Mouse (Mus musculus): ENCODE results near the gene Plch2. TPM values are rescaled to one million over a fixed set of nuclear protein-coding genes. Genes with fewer than 3 reads are reported as not detected.

The Plch2 gene
- polyA plus RNA-seq, 1 experiment from 2014 or later = 13.3 TPM

GRCm38 (mm10) chr4:155014791-155015190, 41.8 kb downstream of the Plch2 start:
- H3K4me1 ChIP-seq (replicated peaks; ENCODE audit: control insufficient read depth, insufficient read depth, low read length) = peaks cover 9% of the 10 kb centered on the region
- ATAC-seq (replicated peaks; ENCODE audit: low FRiP score, low TSS enrichment, low read depth) = no peak
- no peak overlapping the region for H3K4me3 ChIP-seq (ENCODE audit: low read depth, low read length)
- no peaks in the 10 kb centered on the region for H3K27me3 ChIP-seq (replicated peaks; ENCODE audit: control insufficient read depth, insufficient read depth, low read length)
- H3K4me2 ChIP-seq (ENCODE audit: low read length) = no peak overlapping the region
- 71% methylated on average over 12 of the region's 12 CpGs for WGBS
- DNase-seq (ENCODE audit: low spot score) = no peak
- H3K36me3 ChIP-seq (ENCODE audit: control insufficient read depth, insufficient read depth, low read length) = no peaks in the 10 kb centered on the region
- no peaks in the 10 kb centered on the region for H3K9me3 ChIP-seq (ENCODE audit: control insufficient read depth, low read length)
- H3K9ac ChIP-seq (ENCODE audit: low read length) = no peak overlapping the region
- H3K27ac ChIP-seq (ENCODE audit: low read depth) = no peak overlapping the region

GRCm38 (mm10) chr4:155014244-155014643, 42.3 kb downstream of the Plch2 start:
- no peaks in the 10 kb centered on the region for H3K27me3 ChIP-seq (replicated peaks; ENCODE audit: control insufficient read depth, insufficient read depth, low read length)
- no peak overlapping the region for H3K9ac ChIP-seq (ENCODE audit: low read length)
- ATAC-seq (replicated peaks; ENCODE audit: low FRiP score, low TSS enrichment, low read depth) (no peak), DNase-seq (ENCODE audit: low spot score) (no peak)
- no peak overlapping the region for H3K27ac ChIP-seq (ENCODE audit: low read depth)
- no peaks in the 10 kb centered on the region for H3K9me3 ChIP-seq (ENCODE audit: control insufficient read depth, low read length)
- H3K36me3 ChIP-seq (ENCODE audit: control insufficient read depth, insufficient read depth, low read length) = no peaks in the 10 kb centered on the region
- H3K4me1 ChIP-seq (replicated peaks; ENCODE audit: control insufficient read depth, insufficient read depth, low read length) = peaks cover 4% of the 10 kb centered on the region
- no peak overlapping the region for H3K4me3 ChIP-seq (ENCODE audit: low read depth, low read length)
- 75% methylated on average over 14 of the region's 14 CpGs for WGBS
- H3K4me2 ChIP-seq (ENCODE audit: low read length) = no peak overlapping the region

- Histone ChIP-seq H3K9me3 (ENCODE audit: control insufficient read depth, low read length) (no peaks in the 10 kb centered on the region), H3K4me2 (ENCODE audit: low read length) (no peak overlapping the region), H3K27ac (ENCODE audit: low read depth) (no peak overlapping the region), H3K9ac (ENCODE audit: low read length) (no peak overlapping the region), H3K27me3 (replicated peaks; ENCODE audit: control insufficient read depth, insufficient read depth, low read length) (no peaks in the 10 kb centered on the region), H3K4me3 (ENCODE audit: low read depth, low read length) (no peak overlapping the region), H3K4me1 (replicated peaks; ENCODE audit: control insufficient read depth, insufficient read depth, low read length) (no peaks in the 10 kb centered on the region), H3K36me3 (ENCODE audit: control insufficient read depth, insufficient read depth, low read length) (no peaks in the 10 kb centered on the region)
- WGBS = 4% methylated on average over 4 of the region's 4 CpGs
- DNase-seq (ENCODE audit: low spot score) (peak; percentile 83), ATAC-seq (replicated peaks; ENCODE audit: low FRiP score, low TSS enrichment, low read depth) (peak; percentile 53; the same call in 1 of the 2 replicates)
These were observed 43.8 kb downstream of the Plch2 start for GRCm38 (mm10) chr4:155012788-155013187.

- Histone ChIP-seq H3K9me3 (ENCODE audit: control insufficient read depth, low read length) (no peaks in the 10 kb centered on the region), H3K9ac (ENCODE audit: low read length) (no peak overlapping the region), H3K4me2 (ENCODE audit: low read length) (no peak overlapping the region), H3K4me3 (ENCODE audit: low read depth, low read length) (no peak overlapping the region), H3K4me1 (replicated peaks; ENCODE audit: control insufficient read depth, insufficient read depth, low read length) (no peaks in the 10 kb centered on the region), H3K36me3 (ENCODE audit: control insufficient read depth, insufficient read depth, low read length) (no peaks in the 10 kb centered on the region), H3K27ac (ENCODE audit: low read depth) (no peak overlapping the region), H3K27me3 (replicated peaks; ENCODE audit: control insufficient read depth, insufficient read depth, low read length) (no peaks in the 10 kb centered on the region)
- DNase-seq (ENCODE audit: low spot score) (no peak), ATAC-seq (replicated peaks; ENCODE audit: low FRiP score, low TSS enrichment, low read depth) (no peak)
- WGBS = 63% methylated on average over 2 of the region's 2 CpGs
These were observed 44.5 kb downstream of the Plch2 start for GRCm38 (mm10) chr4:155012115-155012514.

- no peak for ATAC-seq (replicated peaks; ENCODE audit: low FRiP score, low TSS enrichment, low read depth)
- 76% methylated on average over 8 of the region's 8 CpGs for WGBS
- DNase-seq (ENCODE audit: low spot score) = no peak
These were observed 45.1 kb downstream of the Plch2 start for GRCm38 (mm10) chr4:155011312-155012025.

GRCm38 (mm10) chr4:155010870-155011269, 45.7 kb downstream of the Plch2 start:
- no peak for DNase-seq (ENCODE audit: low spot score)
- H3K9me3 ChIP-seq (ENCODE audit: control insufficient read depth, low read length) = no peaks in the 10 kb centered on the region
- no peaks in the 10 kb centered on the region for H3K4me1 ChIP-seq (replicated peaks; ENCODE audit: control insufficient read depth, insufficient read depth, low read length)
- 91% methylated on average over 5 of the region's 5 CpGs for WGBS
- H3K9ac ChIP-seq (ENCODE audit: low read length) = no peak overlapping the region
- H3K4me2 ChIP-seq (ENCODE audit: low read length) = no peak overlapping the region
- no peak overlapping the region for H3K27ac ChIP-seq (ENCODE audit: low read depth)
- no peaks in the 10 kb centered on the region for H3K36me3 ChIP-seq (ENCODE audit: control insufficient read depth, insufficient read depth, low read length)
- no peaks in the 10 kb centered on the region for H3K27me3 ChIP-seq (replicated peaks; ENCODE audit: control insufficient read depth, insufficient read depth, low read length)
- no peak overlapping the region for H3K4me3 ChIP-seq (ENCODE audit: low read depth, low read length)
- no peak for ATAC-seq (replicated peaks; ENCODE audit: low FRiP score, low TSS enrichment, low read depth)

More at GRCm38 (mm10) chr4:155011312-155012025, 45.1 kb downstream of the Plch2 start:
- Histone ChIP-seq H3K27me3 (replicated peaks; ENCODE audit: control insufficient read depth, insufficient read depth, low read length) (no peaks in the 10 kb centered on the region), H3K27ac (ENCODE audit: low read depth) (no peak overlapping the region), H3K4me2 (ENCODE audit: low read length) (no peak overlapping the region), H3K4me3 (ENCODE audit: low read depth, low read length) (no peak overlapping the region), H3K4me1 (replicated peaks; ENCODE audit: control insufficient read depth, insufficient read depth, low read length) (no peaks in the 10 kb centered on the region), H3K9ac (ENCODE audit: low read length) (no peak overlapping the region), H3K9me3 (ENCODE audit: control insufficient read depth, low read length) (no peaks in the 10 kb centered on the region), H3K36me3 (ENCODE audit: control insufficient read depth, insufficient read depth, low read length) (no peaks in the 10 kb centered on the region)

- Histone ChIP-seq H3K9ac (ENCODE audit: low read length) (no peak overlapping the region), H3K27ac (ENCODE audit: low read depth) (no peak overlapping the region), H3K9me3 (ENCODE audit: control insufficient read depth, low read length) (no peaks in the 10 kb centered on the region), H3K4me3 (ENCODE audit: low read depth, low read length) (no peak overlapping the region), H3K4me2 (ENCODE audit: low read length) (no peak overlapping the region), H3K27me3 (replicated peaks; ENCODE audit: control insufficient read depth, insufficient read depth, low read length) (no peaks in the 10 kb centered on the region), H3K36me3 (ENCODE audit: control insufficient read depth, insufficient read depth, low read length) (no peaks in the 10 kb centered on the region), H3K4me1 (replicated peaks; ENCODE audit: control insufficient read depth, insufficient read depth, low read length) (no peaks in the 10 kb centered on the region)
- DNase-seq (ENCODE audit: low spot score) = no peak
- no peak for ATAC-seq (replicated peaks; ENCODE audit: low FRiP score, low TSS enrichment, low read depth)
- WGBS = 87% methylated on average over 3 of the region's 3 CpGs
These were observed 47.4 kb downstream of the Plch2 start for GRCm38 (mm10) chr4:155009216-155009615.

- Histone ChIP-seq H3K36me3 (ENCODE audit: control insufficient read depth, insufficient read depth, low read length) (no peaks in the 10 kb centered on the region), H3K4me3 (ENCODE audit: low read depth, low read length) (no peak overlapping the region), H3K27me3 (replicated peaks; ENCODE audit: control insufficient read depth, insufficient read depth, low read length) (no peaks in the 10 kb centered on the region), H3K4me1 (replicated peaks; ENCODE audit: control insufficient read depth, insufficient read depth, low read length) (no peaks in the 10 kb centered on the region), H3K4me2 (ENCODE audit: low read length) (no peak overlapping the region), H3K27ac (ENCODE audit: low read depth) (no peak overlapping the region), H3K9me3 (ENCODE audit: control insufficient read depth, low read length) (no peaks in the 10 kb centered on the region), H3K9ac (ENCODE audit: low read length) (no peak overlapping the region)
- ATAC-seq (replicated peaks; ENCODE audit: low FRiP score, low TSS enrichment, low read depth) = no peak
- DNase-seq (ENCODE audit: low spot score) = no peak
These were observed 48.5 kb downstream of the Plch2 start for GRCm38 (mm10) chr4:155008075-155008474.

- Histone ChIP-seq H3K4me3 (ENCODE audit: low read depth, low read length) (no peak overlapping the region), H3K4me2 (ENCODE audit: low read length) (no peak overlapping the region), H3K27me3 (replicated peaks; ENCODE audit: control insufficient read depth, insufficient read depth, low read length) (no peaks in the 10 kb centered on the region), H3K27ac (ENCODE audit: low read depth) (no peak overlapping the region), H3K9me3 (ENCODE audit: control insufficient read depth, low read length) (no peaks in the 10 kb centered on the region), H3K36me3 (ENCODE audit: control insufficient read depth, insufficient read depth, low read length) (no peaks in the 10 kb centered on the region), H3K9ac (ENCODE audit: low read length) (no peak overlapping the region), H3K4me1 (replicated peaks; ENCODE audit: control insufficient read depth, insufficient read depth, low read length) (no peaks in the 10 kb centered on the region)
- DNase-seq (ENCODE audit: low spot score) (no peak), ATAC-seq (replicated peaks; ENCODE audit: low FRiP score, low TSS enrichment, low read depth) (no peak)
- 93% methylated on average over 3 of the region's 3 CpGs for WGBS
These were observed 48.9 kb downstream of the Plch2 start for GRCm38 (mm10) chr4:155007641-155008040.

All from intestine, embryonic 14.5 days (tissue).